Mouse (Mus musculus): Measurements from ENCODE around the gene S100a1.

- TF ChIP-seq ZC3H11A (IDR thresholded peaks at IDR 0.05; ENCODE audit: borderline replicate concordance, low read depth, low read length) (no peak), MAFK (IDR thresholded peaks at IDR 0.05; ENCODE audit: insufficient read depth, low read depth, low read length) (no peak), HCFC1 (IDR thresholded peaks at IDR 0.05; ENCODE audit: borderline replicate concordance, insufficient read depth, low read length) (no peak)
Observed at GRCm38 (mm10) chr3:90462579-90462978, 51.6 kb downstream of the S100a1 start.

Measured in ES-E14 (cell line).